Mouse (Mus musculus): ENCODE data around the gene Matn4. TPM values are rescaled to one million over a fixed set of nuclear protein-coding genes. Genes with fewer than 3 reads are reported as not detected.
A peak's percentile ranks its signal among the peaks of the same experiment; 100 is the strongest.

The Matn4 gene
- polyA plus RNA-seq, 1 experiment: 0.93 TPM

DNA sequence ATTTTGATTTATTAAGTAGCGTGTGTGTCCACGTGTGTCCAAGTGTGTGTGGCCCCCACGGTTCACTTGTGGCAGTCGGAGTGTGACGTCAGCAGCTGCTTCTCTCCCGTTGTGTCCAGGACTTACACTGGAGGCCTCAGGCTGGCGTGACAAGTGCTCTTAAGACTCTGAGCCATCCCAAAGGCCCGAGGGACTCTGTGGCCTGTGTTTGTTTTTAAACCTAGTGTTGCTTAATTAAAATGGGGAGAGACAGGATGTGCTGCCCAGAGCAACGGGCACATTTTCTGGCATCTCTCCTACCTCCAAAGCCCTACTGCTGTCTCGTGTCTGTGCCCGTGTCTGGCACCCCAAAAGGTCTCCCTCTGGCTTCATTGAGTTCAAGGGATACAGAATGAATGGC is 18.5 kb upstream of the Matn4 start:
- Histone ChIP-seq H3K4me3 (ENCODE audit: low read depth, low read length) (no peak overlapping the region), H3K9ac (ENCODE audit: low read depth, poor library complexity, severe bottlenecking) (no peak overlapping the region), H3K27me3 (ENCODE audit: control insufficient read depth, insufficient read depth, low read length, poor library complexity, severe bottlenecking) (no peaks in the 10 kb centered on the region), H3K9me3 (replicated peaks; ENCODE audit: control insufficient read depth, insufficient read depth, low read length, poor library complexity, severe bottlenecking) (no peaks in the 10 kb centered on the region), H3K36me3 (ENCODE audit: control insufficient read depth, insufficient read depth, low read length, poor library complexity, severe bottlenecking) (peaks cover 29% of the 10 kb centered on the region), H3K27ac (ENCODE audit: insufficient read depth, low read length) (no peak overlapping the region), H3K4me1 (ENCODE audit: control insufficient read depth, insufficient read depth, low read length) (peaks cover 2% of the 10 kb centered on the region)
- TF ChIP-seq EP300 (IDR thresholded peaks at IDR 0.05; ENCODE audit: insufficient read depth, low read depth, low read length) (no peak), CTCF (IDR thresholded peaks at IDR 0.05; ENCODE audit: low read depth, low read length) (no peak), POLR2A (IDR thresholded peaks at IDR 0.05; ENCODE audit: insufficient read depth, low read length) (no peak)

GRCm38 (mm10) chr2:164422675-164423393 is 17.9 kb upstream of the Matn4 start:
- H3K36me3 ChIP-seq (ENCODE audit: control insufficient read depth, insufficient read depth, low read length, poor library complexity, severe bottlenecking): peaks cover 23% of the 10 kb centered on the region
- H3K27ac ChIP-seq (ENCODE audit: insufficient read depth, low read length): no peak overlapping the region
- no peak overlapping the region for H3K9ac ChIP-seq (ENCODE audit: low read depth, poor library complexity, severe bottlenecking)
- H3K4me1 ChIP-seq (ENCODE audit: control insufficient read depth, insufficient read depth, low read length): peaks cover 4% of the 10 kb centered on the region
- H3K27me3 ChIP-seq (ENCODE audit: control insufficient read depth, insufficient read depth, low read length, poor library complexity, severe bottlenecking): no peaks in the 10 kb centered on the region
- H3K4me3 ChIP-seq (ENCODE audit: low read depth, low read length): no peak overlapping the region
- TF ChIP-seq POLR2A (IDR thresholded peaks at IDR 0.05; ENCODE audit: insufficient read depth, low read length) (no peak), CTCF (IDR thresholded peaks at IDR 0.05; ENCODE audit: low read depth, low read length) (no peak), EP300 (IDR thresholded peaks at IDR 0.05; ENCODE audit: insufficient read depth, low read depth, low read length) (no peak)
- no peaks in the 10 kb centered on the region for H3K9me3 ChIP-seq (replicated peaks; ENCODE audit: control insufficient read depth, insufficient read depth, low read length, poor library complexity, severe bottlenecking)

GRCm38 (mm10) chr2:164421979-164422378 is 17.0 kb upstream of the Matn4 start:
- no peak for TF ChIP-seq POLR2A (IDR thresholded peaks at IDR 0.05; ENCODE audit: insufficient read depth, low read length)
- no peak for TF ChIP-seq EP300 (IDR thresholded peaks at IDR 0.05; ENCODE audit: insufficient read depth, low read depth, low read length)
- no peak for TF ChIP-seq CTCF (IDR thresholded peaks at IDR 0.05; ENCODE audit: low read depth, low read length)
- peaks cover 5% of the 10 kb centered on the region for H3K4me1 ChIP-seq (ENCODE audit: control insufficient read depth, insufficient read depth, low read length)
- H3K9ac ChIP-seq (ENCODE audit: low read depth, poor library complexity, severe bottlenecking): no peak overlapping the region
- no peaks in the 10 kb centered on the region for H3K27me3 ChIP-seq (ENCODE audit: control insufficient read depth, insufficient read depth, low read length, poor library complexity, severe bottlenecking)
- H3K27ac ChIP-seq (ENCODE audit: insufficient read depth, low read length): no peak overlapping the region
- no peaks in the 10 kb centered on the region for H3K9me3 ChIP-seq (replicated peaks; ENCODE audit: control insufficient read depth, insufficient read depth, low read length, poor library complexity, severe bottlenecking)
- H3K4me3 ChIP-seq (ENCODE audit: low read depth, low read length): no peak overlapping the region
- peaks cover 19% of the 10 kb centered on the region for H3K36me3 ChIP-seq (ENCODE audit: control insufficient read depth, insufficient read depth, low read length, poor library complexity, severe bottlenecking)

DNA sequence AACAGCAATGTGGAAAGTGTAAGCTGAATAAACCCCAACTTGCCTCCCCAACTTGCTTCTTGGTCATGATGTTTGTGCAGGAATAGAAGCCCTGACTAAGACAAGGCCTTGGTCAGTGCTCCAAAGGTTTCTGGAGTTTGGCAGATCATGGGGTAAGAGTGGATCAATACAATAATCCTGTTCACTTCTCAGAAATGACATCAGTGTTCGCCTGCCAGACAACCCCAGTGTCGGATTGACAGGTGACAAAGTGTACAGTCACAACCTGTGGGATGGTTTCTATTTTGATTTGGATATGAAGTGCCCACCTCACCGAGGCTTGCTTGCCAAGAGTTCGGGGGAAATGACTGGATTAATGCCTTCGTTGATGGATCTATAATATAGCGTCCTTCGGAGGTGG is 16.3 kb upstream of the Matn4 start:
- Histone ChIP-seq H3K36me3 (ENCODE audit: control insufficient read depth, insufficient read depth, low read length, poor library complexity, severe bottlenecking) (peaks cover 19% of the 10 kb centered on the region), H3K9ac (ENCODE audit: low read depth, poor library complexity, severe bottlenecking) (no peak overlapping the region), H3K4me1 (ENCODE audit: control insufficient read depth, insufficient read depth, low read length) (peaks cover 5% of the 10 kb centered on the region), H3K27me3 (ENCODE audit: control insufficient read depth, insufficient read depth, low read length, poor library complexity, severe bottlenecking) (no peaks in the 10 kb centered on the region), H3K9me3 (replicated peaks; ENCODE audit: control insufficient read depth, insufficient read depth, low read length, poor library complexity, severe bottlenecking) (no peaks in the 10 kb centered on the region), H3K27ac (ENCODE audit: insufficient read depth, low read length) (no peak overlapping the region), H3K4me3 (ENCODE audit: low read depth, low read length) (no peak overlapping the region)
- TF ChIP-seq EP300 (IDR thresholded peaks at IDR 0.05; ENCODE audit: insufficient read depth, low read depth, low read length) (no peak), POLR2A (IDR thresholded peaks at IDR 0.05; ENCODE audit: insufficient read depth, low read length) (no peak), CTCF (IDR thresholded peaks at IDR 0.05; ENCODE audit: low read depth, low read length) (no peak)

- TF ChIP-seq POLR2A (IDR thresholded peaks at IDR 0.05; ENCODE audit: insufficient read depth, low read length): no peak
- peaks cover 10% of the 10 kb centered on the region; the same call in 1 of the 2 replicates for H3K36me3 ChIP-seq (ENCODE audit: control insufficient read depth, insufficient read depth, low read length, poor library complexity, severe bottlenecking)
These were observed 14.5 kb upstream of the Matn4 start for GRCm38 (mm10) chr2:164419489-164419888.

GRCm38 (mm10) chr2:164418308-164418875 is 13.4 kb upstream of the Matn4 start:
- H3K9ac ChIP-seq (ENCODE audit: low read depth, poor library complexity, severe bottlenecking): no peak overlapping the region
- no peaks in the 10 kb centered on the region for H3K9me3 ChIP-seq (replicated peaks; ENCODE audit: control insufficient read depth, insufficient read depth, low read length, poor library complexity, severe bottlenecking)
- H3K27ac ChIP-seq (ENCODE audit: insufficient read depth, low read length): no peak overlapping the region
- TF ChIP-seq EP300 (IDR thresholded peaks at IDR 0.05; ENCODE audit: insufficient read depth, low read depth, low read length): peak; percentile 20; the same call in 1 of the 2 replicates
- no peak for TF ChIP-seq POLR2A (IDR thresholded peaks at IDR 0.05; ENCODE audit: insufficient read depth, low read length)
- 0 out of 2 replicates have a peak, but pooled peaks cover under 1% of the 10 kb centered on the region for H3K36me3 ChIP-seq (ENCODE audit: control insufficient read depth, insufficient read depth, low read length, poor library complexity, severe bottlenecking)
- H3K4me1 ChIP-seq (ENCODE audit: control insufficient read depth, insufficient read depth, low read length): peaks cover 5% of the 10 kb centered on the region
- H3K4me3 ChIP-seq (ENCODE audit: low read depth, low read length): no peak overlapping the region
- no peaks in the 10 kb centered on the region for H3K27me3 ChIP-seq (ENCODE audit: control insufficient read depth, insufficient read depth, low read length, poor library complexity, severe bottlenecking)

More at GRCm38 (mm10) chr2:164419489-164419888, 14.5 kb upstream of the Matn4 start:
- Histone ChIP-seq H3K9ac (ENCODE audit: low read depth, poor library complexity, severe bottlenecking) (no peak overlapping the region), H3K27me3 (ENCODE audit: control insufficient read depth, insufficient read depth, low read length, poor library complexity, severe bottlenecking) (no peaks in the 10 kb centered on the region), H3K4me1 (ENCODE audit: control insufficient read depth, insufficient read depth, low read length) (peaks cover 5% of the 10 kb centered on the region), H3K9me3 (replicated peaks; ENCODE audit: control insufficient read depth, insufficient read depth, low read length, poor library complexity, severe bottlenecking) (no peaks in the 10 kb centered on the region), H3K27ac (ENCODE audit: insufficient read depth, low read length) (no peak overlapping the region), H3K4me3 (ENCODE audit: low read depth, low read length) (no peak overlapping the region)
